Mouse (Mus musculus): ENCODE results near the gene Calm3.

The Calm3 gene

GRCm38 (mm10) chr7:16922360-16922973 lies 1.4 kb downstream of the Calm3 start:
- no peak for TF ChIP-seq GATA4 (IDR thresholded peaks at IDR 0.05; ENCODE audit: insufficient replicate concordance, low read length)

DNA sequence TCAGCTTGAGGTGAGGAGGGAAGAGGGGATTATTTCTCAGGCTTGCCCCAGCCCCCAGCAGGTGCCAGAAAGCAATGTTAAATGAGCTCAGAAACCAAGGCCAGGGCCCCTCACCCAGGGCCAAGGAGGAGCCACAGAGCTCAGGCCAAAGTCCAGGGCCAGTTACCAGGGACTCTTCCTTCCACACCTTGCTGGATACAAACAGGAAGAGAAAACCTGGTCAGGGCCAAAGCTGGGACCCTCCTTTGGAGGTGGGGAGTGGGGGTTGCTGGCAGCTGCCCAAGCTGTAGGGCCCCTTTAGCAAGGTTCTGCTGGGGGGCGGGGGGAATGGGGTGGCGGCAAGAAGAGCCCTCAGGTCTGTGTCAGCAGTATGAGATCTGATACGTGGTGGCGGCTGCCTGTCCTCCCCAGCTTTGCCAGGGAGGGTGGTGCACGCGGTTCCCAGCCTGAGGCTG lies 2.0 kb downstream of the Calm3 start:
- TF ChIP-seq GATA4 (IDR thresholded peaks at IDR 0.05; ENCODE audit: insufficient replicate concordance, low read length), result no peak

DNA sequence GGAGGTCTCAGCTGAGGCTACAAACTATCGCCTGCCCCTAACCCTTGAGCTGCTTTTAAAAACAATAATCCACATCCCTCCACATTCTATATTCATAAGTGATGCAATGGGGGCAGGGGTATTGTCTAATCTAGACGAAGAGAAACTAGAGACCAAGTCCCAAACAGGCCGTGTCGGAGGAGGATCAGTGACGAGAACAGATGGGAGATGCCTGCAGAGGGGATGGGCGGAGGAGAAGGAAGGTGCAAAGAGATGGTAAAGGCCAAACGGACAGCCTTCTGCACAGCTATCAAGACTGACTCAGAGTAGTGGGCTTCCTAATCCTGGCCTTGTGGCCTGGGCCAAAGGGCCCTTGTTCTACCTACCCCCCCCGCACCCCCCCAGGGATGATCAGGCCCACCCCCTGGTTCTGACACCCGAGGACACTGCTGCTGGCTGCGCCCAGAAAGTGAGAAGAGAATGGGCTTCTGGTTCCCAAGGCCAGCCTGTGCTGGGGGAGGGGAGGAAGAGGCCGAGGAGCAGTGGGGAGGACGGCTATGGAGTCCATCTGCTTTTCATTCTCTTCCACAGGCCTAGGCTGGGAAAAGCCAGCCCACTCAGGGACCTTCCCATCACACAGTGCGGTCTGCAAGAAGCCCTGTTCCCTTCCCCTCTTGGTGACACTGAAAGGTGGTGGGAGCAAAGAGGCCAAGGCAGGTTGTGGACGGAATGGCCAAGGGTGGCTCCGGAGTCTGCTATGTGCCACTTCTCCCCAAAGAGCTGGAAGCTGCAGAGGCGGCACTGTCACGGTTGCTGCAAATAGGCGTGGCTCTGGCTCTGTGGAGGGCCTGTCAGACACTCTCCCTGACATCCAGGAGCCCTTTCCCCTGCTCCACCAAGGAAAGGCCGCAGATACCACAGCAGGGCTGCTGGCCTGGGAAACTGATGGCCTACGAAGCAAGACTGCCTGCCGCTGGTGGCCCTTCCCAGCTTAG lies 2.8 kb downstream of the Calm3 start:
- no peak for TF ChIP-seq GATA4 (IDR thresholded peaks at IDR 0.05; ENCODE audit: insufficient replicate concordance, low read length)

- no peak for TF ChIP-seq GATA4 (IDR thresholded peaks at IDR 0.05; ENCODE audit: insufficient replicate concordance, low read length)
Measured at GRCm38 (mm10) chr7:16920150-16920579, 3.7 kb downstream of the Calm3 start.

DNA sequence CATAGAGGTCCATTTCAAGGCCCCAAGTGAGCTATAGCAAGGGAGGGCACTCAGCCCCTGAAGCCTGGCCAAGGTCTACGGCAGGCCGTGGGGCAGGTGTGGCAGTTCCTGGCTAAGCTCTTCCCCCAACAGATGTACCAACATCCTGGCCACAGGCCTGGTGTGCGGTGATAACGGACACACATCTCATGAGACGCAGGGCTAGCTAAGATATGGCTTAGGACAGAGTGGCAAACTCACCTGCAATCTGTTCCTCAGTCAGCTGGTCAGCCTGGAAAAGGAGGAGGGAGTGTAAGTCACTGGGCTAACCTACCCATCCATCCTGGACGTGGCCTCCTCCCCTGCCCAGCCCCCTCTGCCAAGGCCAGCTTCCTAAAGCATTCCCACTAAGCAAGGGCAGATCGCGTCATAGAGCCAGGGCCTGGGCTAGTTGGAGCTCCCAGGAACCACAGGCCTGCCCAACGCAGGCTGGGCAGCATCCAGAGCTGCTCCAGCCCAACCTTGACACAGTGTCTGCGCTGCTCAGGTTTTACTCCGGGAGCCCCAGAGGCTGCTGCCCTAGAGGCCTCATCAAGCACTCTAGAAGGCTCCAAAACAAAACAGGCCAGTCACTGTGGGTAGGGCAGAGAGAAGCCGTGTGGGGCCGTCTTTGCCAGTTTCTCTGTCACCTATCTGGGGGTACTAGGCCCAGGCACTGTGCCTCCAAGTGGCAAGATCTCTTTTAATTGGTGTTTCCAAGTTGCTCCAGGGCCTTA lies 4.3 kb downstream of the Calm3 start:
- TF ChIP-seq GATA4 (IDR thresholded peaks at IDR 0.05; ENCODE audit: insufficient replicate concordance, low read length), result no peak

GRCm38 (mm10) chr7:16918670-16919069 lies 5.2 kb downstream of the Calm3 start:
- TF ChIP-seq GATA4 (IDR thresholded peaks at IDR 0.05; ENCODE audit: insufficient replicate concordance, low read length), result no peak

DNA sequence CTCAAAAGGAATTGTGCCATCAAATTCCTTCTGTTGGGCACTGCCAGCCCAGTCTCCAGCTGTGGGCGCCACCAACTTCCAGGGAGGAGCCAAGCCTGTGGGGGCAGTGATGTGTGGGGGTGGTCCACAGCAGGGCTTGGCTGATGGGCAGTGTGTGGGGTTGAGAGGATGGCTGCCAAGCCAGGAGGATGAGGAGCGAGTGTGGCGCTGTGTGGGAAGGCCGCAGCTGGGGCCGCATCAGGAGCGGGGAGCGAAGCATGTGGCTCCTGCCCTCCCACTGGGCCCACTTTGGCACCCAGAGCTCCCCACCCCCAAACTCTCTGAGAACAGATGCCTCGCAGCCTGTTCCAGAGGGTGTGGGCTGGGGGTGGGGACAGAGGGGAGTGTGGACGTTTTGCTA lies 5.9 kb downstream of the Calm3 start:
- no peak for TF ChIP-seq GATA4 (IDR thresholded peaks at IDR 0.05; ENCODE audit: insufficient replicate concordance, low read length)

DNA sequence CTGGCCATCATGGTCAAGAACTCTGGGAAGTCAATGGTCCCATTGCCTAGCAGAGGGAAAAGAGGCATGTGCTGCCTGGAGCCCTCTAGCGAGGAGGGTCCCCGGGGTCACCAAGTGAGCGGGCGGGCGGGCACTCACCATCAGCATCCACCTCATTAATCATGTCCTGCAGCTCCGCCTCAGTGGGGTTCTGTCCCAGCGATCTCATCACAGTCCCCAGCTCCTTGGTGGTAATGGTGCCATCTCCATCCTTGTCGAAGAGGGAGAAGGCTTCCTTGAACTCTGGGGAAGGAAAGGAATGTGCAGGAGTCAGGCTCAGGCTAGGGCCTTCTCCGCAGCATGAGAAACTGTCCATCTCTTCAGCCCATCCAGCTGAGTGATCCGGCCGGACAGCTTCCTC lies 6.5 kb downstream of the Calm3 start:
- no peak for TF ChIP-seq GATA4 (IDR thresholded peaks at IDR 0.05; ENCODE audit: insufficient replicate concordance, low read length)

DNA sequence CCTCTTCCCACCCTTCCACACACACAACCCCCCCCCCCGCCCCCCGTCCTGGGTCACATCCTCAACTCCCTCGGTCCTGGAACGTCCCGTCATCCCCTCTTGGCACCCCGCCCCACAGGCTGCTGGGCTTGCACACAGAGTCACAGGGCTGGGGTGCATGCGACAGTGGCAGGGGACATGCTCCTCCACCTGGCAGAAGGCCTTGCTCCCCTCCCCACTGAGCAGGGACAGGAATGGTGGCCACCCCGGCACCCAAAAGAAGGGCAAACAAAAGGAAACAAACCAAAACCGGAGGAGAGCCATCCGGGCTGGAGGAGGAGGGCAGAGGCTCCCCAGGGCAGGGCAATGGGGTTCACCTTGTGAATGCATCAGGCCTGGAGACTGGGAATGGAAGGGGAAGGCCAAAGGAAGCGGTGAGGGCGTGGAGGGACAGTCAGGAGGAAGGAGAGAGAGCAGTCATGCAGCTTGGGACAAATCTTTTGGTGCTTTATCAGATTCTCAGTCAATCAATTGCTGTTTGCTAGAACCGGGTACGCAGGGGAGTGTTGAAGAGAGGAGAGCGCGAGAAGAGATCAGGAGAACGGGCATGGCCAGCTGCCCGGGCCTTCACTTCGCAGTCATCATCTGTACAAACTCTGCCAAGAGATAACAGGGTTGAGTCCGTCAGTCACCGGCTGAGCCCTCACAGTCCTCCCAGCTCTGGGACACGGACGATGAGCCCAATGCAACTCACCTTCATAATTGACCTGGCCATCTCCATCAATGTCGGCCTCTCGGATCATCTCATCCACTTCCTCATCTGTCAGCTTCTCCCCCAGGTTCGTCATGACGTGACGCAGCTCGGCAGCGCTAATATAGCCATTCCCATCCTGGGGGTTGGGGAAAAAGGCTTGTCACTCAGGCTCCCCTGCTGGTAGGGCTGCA lies 7.3 kb downstream of the Calm3 start:
- TF ChIP-seq GATA4 (IDR thresholded peaks at IDR 0.05; ENCODE audit: insufficient replicate concordance, low read length), result no peak

GRCm38 (mm10) chr7:16915461-16916340 lies 8.2 kb downstream of the Calm3 start:
- no peak for TF ChIP-seq GATA4 (IDR thresholded peaks at IDR 0.05; ENCODE audit: insufficient replicate concordance, low read length)

- no peak for TF ChIP-seq GATA4 (IDR thresholded peaks at IDR 0.05; ENCODE audit: insufficient replicate concordance, low read length)
Measured at GRCm38 (mm10) chr7:16914453-16915343, 9.2 kb downstream of the Calm3 start.

- TF ChIP-seq GATA4 (IDR thresholded peaks at IDR 0.05; ENCODE audit: insufficient replicate concordance, low read length), result no peak
Measured at GRCm38 (mm10) chr7:16913806-16914452, 10.0 kb downstream of the Calm3 start.

Data from liver, adult (tissue).